Mouse (Mus musculus): ENCODE measurements at regions not wholly inside any gene's neighbourhood (a gene's known extent, or its start where the extent isn't known, plus 50 kb on each side); places are given as distances from the start of the nearest gene placed in this dataset.
A peak's percentile ranks its signal among the peaks of the same experiment; 100 is the strongest.
"Not testable (repeated sequence)": the region's sequence is repeated elsewhere in the genome, so short reads cannot be mapped to it uniquely, and the experiment has no call there.

- no peak for DNase-seq (ENCODE audit: extremely low read depth, insufficient read length, low spot score)
These were observed 841.6 kb upstream of the Adam24 start for GRCm38 (mm10) chr8:39833251-39833650.

- no peak for DNase-seq (ENCODE audit: extremely low read depth, insufficient read length, low spot score)
These were observed 828.0 kb upstream of the Adam24 start for GRCm38 (mm10) chr8:39846854-39847253.

- DNase-seq (ENCODE audit: extremely low read depth, insufficient read length, low spot score), result no peak
These were observed 812.3 kb upstream of the Adam24 start for GRCm38 (mm10) chr8:39862544-39862943.

GRCm38 (mm10) chr8:39902251-39902650 is 772.6 kb upstream of the Adam24 start:
- DNase-seq (ENCODE audit: extremely low read depth, insufficient read length, low spot score), result no peak

GRCm38 (mm10) chr8:39912926-39913325 is 762.0 kb upstream of the Adam24 start:
- no peak for DNase-seq (ENCODE audit: extremely low read depth, insufficient read length, low spot score)

- DNase-seq (ENCODE audit: extremely low read depth, insufficient read length, low spot score), result peak; percentile 42
These were observed 753.5 kb upstream of the Adam24 start for GRCm38 (mm10) chr8:39921336-39921735.

GRCm38 (mm10) chr8:39923741-39924140 is 751.1 kb upstream of the Adam24 start:
- DNase-seq (ENCODE audit: extremely low read depth, insufficient read length, low spot score), result peak; percentile 35

GRCm38 (mm10) chr8:39950178-39950896 is 724.5 kb upstream of the Adam24 start:
- DNase-seq (ENCODE audit: extremely low read depth, insufficient read length, low spot score), result no peak

- no peak for DNase-seq (ENCODE audit: extremely low read depth, insufficient read length, low spot score)
These were observed 720.4 kb upstream of the Adam24 start for GRCm38 (mm10) chr8:39954497-39954896.

GRCm38 (mm10) chr8:39954924-39955323 is 720.0 kb upstream of the Adam24 start:
- DNase-seq (ENCODE audit: extremely low read depth, insufficient read length, low spot score), result no peak

GRCm38 (mm10) chr8:40005207-40005837 is 669.6 kb upstream of the Adam24 start:
- no peak for DNase-seq (ENCODE audit: extremely low read depth, insufficient read length, low spot score)

- DNase-seq (ENCODE audit: extremely low read depth, insufficient read length, low spot score), result no peak
These were observed 655.5 kb upstream of the Adam24 start for GRCm38 (mm10) chr8:40019281-40019943.

GRCm38 (mm10) chr8:40064145-40064544 is 610.7 kb upstream of the Adam24 start:
- no peak for DNase-seq (ENCODE audit: extremely low read depth, insufficient read length, low spot score)

GRCm38 (mm10) chr8:40071131-40071530 is 603.7 kb upstream of the Adam24 start:
- DNase-seq (ENCODE audit: extremely low read depth, insufficient read length, low spot score), result no peak

- DNase-seq (ENCODE audit: extremely low read depth, insufficient read length, low spot score), result not testable (repeated sequence)
These were observed 593.9 kb upstream of the Adam24 start for GRCm38 (mm10) chr8:40080976-40081375.

- DNase-seq (ENCODE audit: extremely low read depth, insufficient read length, low spot score), result no peak
These were observed 590.7 kb upstream of the Adam24 start for GRCm38 (mm10) chr8:40084129-40084528.

- peak; percentile 4 for DNase-seq (ENCODE audit: extremely low read depth, insufficient read length, low spot score)
These were observed 585.5 kb upstream of the Adam24 start for GRCm38 (mm10) chr8:40089377-40089776.

GRCm38 (mm10) chr8:40124402-40124801 is 550.5 kb upstream of the Adam24 start:
- no peak for DNase-seq (ENCODE audit: extremely low read depth, insufficient read length, low spot score)

GRCm38 (mm10) chr8:40127141-40127540 is 547.7 kb upstream of the Adam24 start:
- no peak for DNase-seq (ENCODE audit: extremely low read depth, insufficient read length, low spot score)

GRCm38 (mm10) chr8:40132662-40133257 is 542.1 kb upstream of the Adam24 start:
- DNase-seq (ENCODE audit: extremely low read depth, insufficient read length, low spot score), result peak; percentile 13

Measured in 3134 (cell line).